Mouse (Mus musculus) brain, embryonic 14.5 days (tissue): Measurements from ENCODE around the gene Ddx54.

Experiments
- CTCF ChIP-seq: fragments of 200-500 bp; IDR thresholded peaks from 2 replicates; pipeline ENCODE4 v1.5.1; 2012; ENCODE audit warnings: inconsistent platforms, mild to moderate bottlenecking, moderate library complexity, borderline replicate concordance; ENCODE audit not compliant: insufficient read depth, insufficient read length; ENCODE audit errors: extremely low read depth
- POLR2A ChIP-seq: fragments of 200-500 bp; IDR thresholded peaks from 2 replicates; pipeline ENCODE4 v1.6.1; 2012; ENCODE audit warnings: mild to moderate bottlenecking, inconsistent platforms, borderline replicate concordance; ENCODE audit not compliant: poor library complexity, insufficient read depth, insufficient read length, severe bottlenecking; ENCODE audit errors: extremely low read depth

DNA sequence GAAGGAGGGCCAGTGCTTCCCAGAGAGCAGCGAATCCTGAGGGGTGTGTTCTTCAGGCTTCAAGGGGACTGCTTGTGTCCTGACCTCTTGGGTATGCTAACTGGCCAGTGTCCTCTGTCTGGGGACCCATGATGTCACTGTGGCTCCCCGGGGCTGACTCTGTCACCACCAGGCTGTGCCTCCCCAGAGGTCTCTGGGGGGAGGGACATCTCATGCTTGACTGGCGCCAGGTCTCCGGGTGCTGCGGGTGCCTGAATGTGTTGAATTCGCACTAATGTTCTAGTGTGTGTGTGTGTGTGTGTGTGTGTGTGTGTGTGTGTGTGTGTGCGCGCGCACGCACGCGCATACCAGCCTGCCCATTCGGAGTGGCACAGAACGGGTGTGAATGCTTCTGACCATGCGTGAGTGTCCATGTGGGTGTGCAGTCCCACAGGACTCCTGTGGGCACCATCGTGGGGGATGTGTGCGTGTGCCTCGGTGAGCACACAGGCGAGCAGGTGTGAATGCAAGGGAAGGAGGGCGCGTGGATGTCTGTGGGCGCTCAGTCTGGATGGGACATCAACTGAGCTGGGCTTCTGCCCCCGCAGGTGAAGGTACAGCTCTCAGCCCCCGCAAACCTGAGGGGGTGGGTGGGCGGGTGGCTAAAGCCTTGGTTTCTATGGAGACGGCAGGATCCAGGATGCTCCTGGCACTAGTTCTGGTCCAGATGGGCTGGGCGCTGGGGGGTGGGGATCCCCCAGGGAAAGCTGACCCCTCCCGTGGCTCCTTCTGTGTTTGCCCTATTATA lies 40.6 kb downstream of the Ddx54 start:
- TF ChIP-seq CTCF (no peak), POLR2A (no peak)
